Mouse (Mus musculus) spleen, adult 2 months (tissue): ENCODE data around the gene Ubtd1.

Experiments
- CTCF ChIP-seq: fragments of 200-500 bp; IDR thresholded peaks from 2 replicates; pipeline ENCODE4 v1.5.1; 2011; ENCODE audit warnings: mild to moderate bottlenecking, inconsistent platforms; ENCODE audit not compliant: insufficient read depth, insufficient read length, insufficient replicate concordance; ENCODE audit errors: extremely low read depth
- POLR2A ChIP-seq: fragments of 200-500 bp; IDR thresholded peaks from 2 replicates; pipeline ENCODE4 v1.6.1; 2011; ENCODE audit warnings: low read depth, low read length, inconsistent platforms

- TF ChIP-seq POLR2A, result no peak
- TF ChIP-seq CTCF, result no peak
Observed at GRCm38 (mm10) chr19:42014231-42014825, 32.8 kb downstream of the Ubtd1 start.
